17 mouse cellular contexts compared by ENCODE assay signal in genomic region chr3:157426720-157427119, GRCm38 (mm10).
"Had no signal": no experiment of that assay in that cellular context is flagged by ENCODE, and none has a peak within 500 bp of the region (broad histone marks: within the 10 kb centered on the region; RNA-seq: fewer than 3 reads in every experiment).

No protein-coding gene starts in this region.

- H3K4me3 ChIP-seq: midbrain, embryonic 10.5 days; midbrain, embryonic 12.5 days; myocyte; neural tube, embryonic 12.5 days had no signal

- H3K27me3 ChIP-seq: midbrain, embryonic 12.5 days; neural tube, embryonic 12.5 days had no signal

- H3K9ac ChIP-seq: liver, embryonic 14.5 days; lung, embryonic 14.5 days; midbrain, embryonic 12.5 days; neural tube, embryonic 12.5 days had no signal

- H3K4me2 ChIP-seq: lung, embryonic 14.5 days; midbrain, embryonic 12.5 days; neural tube, embryonic 12.5 days had no signal

- H3K36me3 ChIP-seq: midbrain, embryonic 10.5 days; midbrain, embryonic 12.5 days; neural tube, embryonic 12.5 days had no signal

- H3K9me3 ChIP-seq: midbrain, embryonic 10.5 days; midbrain, embryonic 12.5 days; neural tube, embryonic 12.5 days had no signal

- H3K27ac ChIP-seq: liver, embryonic 14.5 days; midbrain, embryonic 10.5 days; midbrain, embryonic 12.5 days; neural tube, embryonic 12.5 days had no signal

- H3K4me1 ChIP-seq: midbrain, embryonic 10.5 days; midbrain, embryonic 12.5 days; neural tube, embryonic 12.5 days had no signal

- ATAC-seq: midbrain, embryonic 16.5 days had no signal

- DNase-seq: lung, adult 18-20 months; lung, embryonic 14.5 days; lung, postnatal 4 days; midbrain, embryonic 14.5 days; right cerebral cortex, adult 18-20 months; right cerebral cortex, postnatal 25 days; right cerebral cortex, postnatal 4 days; spleen, adult 18-20 months; thymus, adult 18-20 months; thymus, postnatal 14 days; thymus, postnatal 36 days had no signal
